7 mouse cellular contexts compared by ENCODE assay signal in the genomic region with DNA sequence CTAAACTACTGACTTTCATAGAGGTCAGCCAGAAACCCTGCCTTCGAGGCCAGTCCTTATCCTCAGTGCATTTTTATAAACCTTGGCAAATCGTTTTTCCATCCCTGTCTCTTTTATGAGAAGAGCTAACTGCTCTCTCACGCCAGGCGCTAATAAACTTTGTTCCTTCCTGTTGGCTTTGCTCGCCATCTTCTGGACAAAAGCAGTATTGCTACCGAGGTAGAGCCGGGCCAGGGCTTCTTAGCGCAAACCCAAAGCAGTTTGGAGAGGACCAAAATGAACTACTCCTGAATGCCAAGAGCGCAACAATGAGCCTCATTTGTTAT. TPM values are rescaled to one million over a fixed set of nuclear protein-coding genes. Genes with fewer than 3 reads are reported as not detected.
DNase-seq lines count a peak whose midpoint lies in the region; ATAC-seq lines count a peak whose summit lies in the region.

No protein-coding gene starts in this region.

- no peak overlapping the region for H3K9ac ChIP-seq in intestine, embryonic 16.5 days (ENCODE audit: low read depth, low read length)
- H3K9ac ChIP-seq in midbrain, embryonic 16.5 days (ENCODE audit: low read depth, low read length): no peak overlapping the region

- H3K4me2 ChIP-seq in intestine, embryonic 16.5 days (ENCODE audit: low read depth, low read length): no peak overlapping the region
- H3K4me2 ChIP-seq in midbrain, embryonic 16.5 days (ENCODE audit: low read length): no peak overlapping the region

- 4% methylated on average over 9 of the region's 9 CpGs for WGBS in intestine, embryonic 16.5 days
- 4% methylated on average over 9 of the region's 9 CpGs for WGBS in midbrain, embryonic 16.5 days

- 0 out of 2 replicates have a peak, but pooled peaks cover 4% of the 10 kb centered on the region for H3K4me1 ChIP-seq in intestine, embryonic 16.5 days (ENCODE audit: control insufficient read depth, insufficient read depth, low read length)
- peaks cover 6% of the 10 kb centered on the region for H3K4me1 ChIP-seq in midbrain, embryonic 16.5 days (ENCODE audit: control insufficient read depth, insufficient read depth, low read length)

- no peaks in the 10 kb centered on the region for H3K9me3 ChIP-seq in intestine, embryonic 16.5 days (ENCODE audit: control insufficient read depth, low read length)
- no peaks in the 10 kb centered on the region for H3K9me3 ChIP-seq in midbrain, embryonic 16.5 days (replicated peaks; ENCODE audit: control insufficient read depth, low read length, poor library complexity, severe bottlenecking)

- no peak overlapping the region for H3K4me3 ChIP-seq in intestine, embryonic 16.5 days (ENCODE audit: low read length)
- H3K4me3 ChIP-seq in midbrain, embryonic 16.5 days (ENCODE audit: low read depth, low read length): no peak overlapping the region

- peak; percentile 81 for DNase-seq in adrenal gland, adult 2 months
- DNase-seq in embryo, embryonic 10 days (ENCODE audit: low spot score): peak; percentile 91
- DNase-seq in gastrocnemius, postnatal 36 days: peak; percentile 64 to 78
- peak; percentile 72 to 79 for DNase-seq in left cerebral cortex, postnatal 36 days (ENCODE audit: low spot score in 2 of 2)
- DNase-seq in spleen, postnatal 10 days (ENCODE audit: low spot score in 2 of 2): peak; percentile 47 to 78

- H3K27ac ChIP-seq in intestine, embryonic 16.5 days (ENCODE audit: low read length): 0 out of 2 replicates have a peak overlapping the region, but pooled peaks have one; percentile 9
- H3K27ac ChIP-seq in midbrain, embryonic 16.5 days (ENCODE audit: low read length): peak overlapping the region; percentile 4; the same call in 1 of the 2 replicates

- ATAC-seq in intestine, embryonic 16.5 days: peak; percentile 74
- ATAC-seq in midbrain, embryonic 16.5 days: peak; percentile 73

- H3K36me3 ChIP-seq in intestine, embryonic 16.5 days (ENCODE audit: control insufficient read depth, insufficient read depth, low read length): no peaks in the 10 kb centered on the region
- H3K36me3 ChIP-seq in midbrain, embryonic 16.5 days (ENCODE audit: control insufficient read depth, insufficient read depth, low read length): no peaks in the 10 kb centered on the region

- intact Hi-C loops in gastrocnemius, postnatal 36 days (cut with DNase I): loop anchor here (1.0 to 5.0 kb wide), 2 partner anchors 424 to 744 kb away; no protein-coding TSS in a partner anchor
- intact Hi-C loops in left cerebral cortex, postnatal 36 days (cut with DNase I): loop anchor here (1.0 to 5.0 kb wide), 6 partner anchors 89 to 744 kb away; no protein-coding TSS in a partner anchor

- H3K27me3 ChIP-seq in intestine, embryonic 16.5 days (replicated peaks; ENCODE audit: control insufficient read depth, insufficient read depth, low read length): no peaks in the 10 kb centered on the region
- no peaks in the 10 kb centered on the region for H3K27me3 ChIP-seq in midbrain, embryonic 16.5 days (ENCODE audit: control insufficient read depth, insufficient read depth, low read depth, low read length)

RNA-seq across cellular contexts. Expression of gene Tmem247, which starts 11.0 kb away (rescaled TPM):
- not detected for total RNA-seq in adrenal gland, adult 2 months (2021)
- not detected in 2 replicates for polyA plus RNA-seq in adrenal gland, adult 2 months (2012; rRNA removed)
- total RNA-seq in gastrocnemius, postnatal 36 days (2021): not detected
- not detected in 2 replicates for polyA plus RNA-seq in intestine, embryonic 16.5 days (2015; fragmentation: Nextera tagmentation; extraction: Ambion mirVana)
- not detected for total RNA-seq in left cerebral cortex, postnatal 36 days (2021)
- polyA plus RNA-seq in midbrain, embryonic 16.5 days (2015; fragmentation: Nextera tagmentation; extraction: Ambion mirVana): not detected in 2 replicates

RNA-seq across cellular contexts. Expression of gene Atp6v1e2, which starts 41.6 kb away (rescaled TPM):
- not detected for total RNA-seq in adrenal gland, adult 2 months (2021)
- not detected in 2 replicates for polyA plus RNA-seq in adrenal gland, adult 2 months (2012; rRNA removed)
- not detected for total RNA-seq in gastrocnemius, postnatal 36 days (2021)
- 0.13 TPM in 1 of 2 replicates, not detected in the other for polyA plus RNA-seq in intestine, embryonic 16.5 days (2015; fragmentation: Nextera tagmentation; extraction: Ambion mirVana)
- total RNA-seq in left cerebral cortex, postnatal 36 days (2021): not detected
- polyA plus RNA-seq in midbrain, embryonic 16.5 days (2015; fragmentation: Nextera tagmentation; extraction: Ambion mirVana): 0.29 TPM in 1 of 2 replicates, not detected in the other

RNA-seq across cellular contexts. Expression of gene Rhoq, which starts 56.8 kb away (rescaled TPM):
- 100 to 1,000 TPM; 100 to 101 TPM for total RNA-seq in adrenal gland, adult 2 months (2021)
- 34.9 and 42.3 TPM in 2 replicates for polyA plus RNA-seq in adrenal gland, adult 2 months (2012; rRNA removed)
- total RNA-seq in gastrocnemius, postnatal 36 days (2021): 100 to 1,000 TPM; 197 to 202 TPM
- polyA plus RNA-seq in intestine, embryonic 16.5 days (2015; fragmentation: Nextera tagmentation; extraction: Ambion mirVana): 5.4 and 7.3 TPM in 2 replicates
- 10 to 100 TPM; 36.3 to 45.0 TPM for total RNA-seq in left cerebral cortex, postnatal 36 days (2021)
- 5.3 and 6.0 TPM in 2 replicates for polyA plus RNA-seq in midbrain, embryonic 16.5 days (2015; fragmentation: Nextera tagmentation; extraction: Ambion mirVana)
